8 mouse cellular contexts compared by ENCODE assay signal in genomic region chr19:44408223-44408545, GRCm38 (mm10). TPM values are rescaled to one million over a fixed set of nuclear protein-coding genes. Genes with fewer than 3 reads are reported as not detected.
DNase-seq lines count a peak whose midpoint lies in the region; ATAC-seq and TF ChIP-seq lines count a peak whose summit lies in the region.

No protein-coding gene starts in this region.

- TF ChIP-seq EP300 in liver, embryonic 14.5 days (IDR thresholded peaks at IDR 0.05; ENCODE audit: low read depth): no peak

- H3K36me3 ChIP-seq in heart, embryonic 15.5 days: no peaks in the 10 kb centered on the region
- no peaks in the 10 kb centered on the region for H3K36me3 ChIP-seq in liver, embryonic 14.5 days (replicated peaks; ENCODE audit: control insufficient read depth, insufficient read depth, low read depth)
- no peaks in the 10 kb centered on the region for H3K36me3 ChIP-seq in neural tube, embryonic 11.5 days (ENCODE audit: control insufficient read depth, insufficient read depth, low read length)

- 1% methylated on average over 14 of the region's 14 CpGs for WGBS in bone marrow, adult 2 months
- under 1% methylated on average over 14 of the region's 14 CpGs for whole genome bisulfite sequencing in heart, embryonic 15.5 days
- under 1% methylated on average over 14 of the region's 14 CpGs for WGBS in liver, embryonic 14.5 days (ENCODE audit: insufficient replicate concordance)
- under 1% methylated on average over 14 of the region's 14 CpGs for WGBS in neural tube, embryonic 11.5 days

- H3K27ac ChIP-seq in bone marrow, adult 2 months (ENCODE audit: control insufficient read depth, insufficient read depth, low read depth, low read length, poor library complexity): peak overlapping the region; percentile 1
- H3K27ac ChIP-seq in heart, embryonic 15.5 days: peak overlapping the region; percentile 6
- no peak overlapping the region for H3K27ac ChIP-seq in liver, embryonic 14.5 days
- peak overlapping the region; percentile 58; the same call in 1 of the 2 replicates for H3K27ac ChIP-seq in neural tube, embryonic 11.5 days (ENCODE audit: low read depth, low read length)

- peak overlapping the region; percentile 80 for H3K4me2 ChIP-seq in heart, embryonic 15.5 days
- H3K4me2 ChIP-seq in liver, embryonic 14.5 days (ENCODE audit: low read depth): peak overlapping the region; percentile 99
- peak overlapping the region; percentile 79 for H3K4me2 ChIP-seq in neural tube, embryonic 11.5 days (ENCODE audit: low read depth)

- ATAC-seq in CD4-positive, CD25-positive, alpha-beta regulatory T cell, adult 4 months: peak; percentile 37
- peak; percentile 79 for ATAC-seq in erythroblast, adult 5-6 weeks (replicated peaks; ENCODE audit: low FRiP score, poor library complexity, severe bottlenecking)
- ATAC-seq in heart, embryonic 15.5 days (replicated peaks; ENCODE audit: insufficient number of reproducible peaks, insufficient read depth, low FRiP score, low read depth): peak; percentile 63; the same call in 1 of the 2 replicates
- peak; percentile 73 for ATAC-seq in liver, embryonic 14.5 days (ENCODE audit: insufficient read depth)
- peak; percentile 61; the same call in 1 of the 2 replicates for ATAC-seq in neural tube, embryonic 11.5 days (ENCODE audit: insufficient read depth, low FRiP score, low TSS enrichment)

- peak; percentile 77 for DNase-seq in kidney, postnatal 10 days
- no peak for DNase-seq in liver, embryonic 14.5 days (ENCODE audit: low read depth in 3 of 3, low spot score in 3 of 3)
- peak; percentile 74 for DNase-seq in neural tube, embryonic 11.5 days (ENCODE audit: low spot score)
- peak; percentile 31 for DNase-seq in testis, postnatal 14 days (ENCODE audit: low spot score)

- H3K4me3 ChIP-seq in bone marrow, adult 2 months (replicated peaks; ENCODE audit: control insufficient read depth, low read depth, low read length): peak overlapping the region; percentile 36
- peak overlapping the region; percentile 49 for H3K4me3 ChIP-seq in heart, embryonic 15.5 days
- peak overlapping the region; percentile 53 to 58 for H3K4me3 ChIP-seq in liver, embryonic 14.5 days (ENCODE audit: insufficient read depth in 1 of 2, low read depth in 2 of 2, low read length in 2 of 2)
- H3K4me3 ChIP-seq in neural tube, embryonic 11.5 days (ENCODE audit: low read depth, low read length): peak overlapping the region; percentile 54

- peak overlapping the region; percentile 15; the same call in 1 of the 2 replicates for H3K9ac ChIP-seq in heart, embryonic 15.5 days
- peak overlapping the region; percentile 65 for H3K9ac ChIP-seq in liver, embryonic 14.5 days (replicated peaks)
- H3K9ac ChIP-seq in neural tube, embryonic 11.5 days (ENCODE audit: low read length): peak overlapping the region; percentile 35

- TF ChIP-seq POLR2A in bone marrow, adult 2 months (IDR thresholded peaks at IDR 0.05; ENCODE audit: borderline replicate concordance, control insufficient read depth, low read depth, low read length): peak; percentile 19; the same call in 1 of the 2 replicates

- H3K9me3 ChIP-seq in heart, embryonic 15.5 days (replicated peaks): no peaks in the 10 kb centered on the region
- no peaks in the 10 kb centered on the region for H3K9me3 ChIP-seq in liver, embryonic 14.5 days (ENCODE audit: control insufficient read depth, low read length)
- no peaks in the 10 kb centered on the region for H3K9me3 ChIP-seq in neural tube, embryonic 11.5 days (ENCODE audit: control insufficient read depth, low read length)

- peaks cover 24% of the 10 kb centered on the region for H3K27me3 ChIP-seq in heart, embryonic 15.5 days
- H3K27me3 ChIP-seq in liver, embryonic 14.5 days (ENCODE audit: control insufficient read depth, insufficient read depth, low read length): no peaks in the 10 kb centered on the region
- no peaks in the 10 kb centered on the region for H3K27me3 ChIP-seq in neural tube, embryonic 11.5 days (ENCODE audit: control insufficient read depth, insufficient read depth, low read length)

- no peak for TF ChIP-seq CTCF in bone marrow, adult 2 months (IDR thresholded peaks at IDR 0.05; ENCODE audit: control insufficient read depth, insufficient read depth, low read length)
- no peak for TF ChIP-seq CTCF in liver, embryonic 14.5 days (IDR thresholded peaks at IDR 0.05; ENCODE audit: low read depth)

- no peaks in the 10 kb centered on the region for H3K4me1 ChIP-seq in bone marrow, adult 2 months (ENCODE audit: control insufficient read depth, insufficient read depth, low read length)
- peaks cover 8% of the 10 kb centered on the region for H3K4me1 ChIP-seq in heart, embryonic 15.5 days (replicated peaks)
- H3K4me1 ChIP-seq in liver, embryonic 14.5 days (replicated peaks; ENCODE audit: control insufficient read depth in 2 of 2, insufficient read depth in 2 of 2, low read length in 1 of 2): peaks cover 5 to 8% of the 10 kb centered on the region in 2 experiments; a peak in 2 of 4 replicates
- no peaks in the 10 kb centered on the region; the same call in 1 of the 2 replicates for H3K4me1 ChIP-seq in neural tube, embryonic 11.5 days (ENCODE audit: control insufficient read depth, insufficient read depth, low read length)

RNA-seq across cellular contexts. Expression of gene Scd1, which starts 0.5 kb away (rescaled TPM):
- 1 to 10 TPM in 1 of 2 experiments, not detected in 1; 3.2 TPM for polyA plus RNA-seq in CD4-positive, CD25-positive, alpha-beta regulatory T cell, adult 4 months (2017; shearing (Covaris generic))
- polyA plus RNA-seq in bone marrow, adult 2 months (2011; ENCODE audit: insufficient read depth, insufficient read length, low replicate concordance, missing spikeins): 29.4 and 37.4 TPM in 2 replicates
- total RNA-seq in erythroblast, adult 5-6 weeks (2015; ENCODE audit: low replicate concordance): 10.0 and 11.3 TPM in 2 replicates
- total RNA-seq in erythroblast, adult 5-6 weeks (2017; ENCODE audit: low replicate concordance): 9.5 and 11.2 TPM in 2 replicates
- polyA plus RNA-seq in heart, embryonic 15.5 days (2015; fragmentation: Nextera tagmentation; extraction: Ambion mirVana): 0.93 and 1.8 TPM in 2 replicates
- 22.5 and 25.1 TPM in 2 replicates for polyA plus RNA-seq in liver, embryonic 14.5 days (2012; rRNA removed)
- polyA plus RNA-seq in liver, embryonic 14.5 days (2014; fragmentation: Nextera tagmentation; extraction: Ambion mirVana): 11.1 and 11.9 TPM in 2 replicates
- 15.0 and 15.2 TPM in 2 replicates for polyA plus RNA-seq in neural tube, embryonic 11.5 days (2014; fragmentation: Nextera tagmentation; extraction: Ambion mirVana)

Comparison
In these comparisons a context has a peak if more than half of its experiments do, and no peak if none do; other contexts are left out.
1. H3K9ac ChIP-seq: peak in every context shown above with its lines; median percentile 65 in liver, embryonic 14.5 days; 35 in neural tube, embryonic 11.5 days; 15 in heart, embryonic 15.5 days.
2. DNase-seq: peak in kidney, postnatal 10 days (single experiment), neural tube, embryonic 11.5 days (single experiment) and testis, postnatal 14 days (single experiment); none in liver, embryonic 14.5 days (0 of 3).
3. Peak in every context shown above with its lines, with median percentiles within 50 percentile points of each other: ATAC-seq, H3K4me3 ChIP-seq and H3K4me2 ChIP-seq.